Mouse (Mus musculus) lung, adult 18-20 months (tissue): ENCODE results near the gene Zfp362.

Source experiments
- DNase-seq, 2 experiments: peaks; one replicate each; pipeline ENCODE4 v3.0.0; 2022; ENCODE audit warnings: mixed read lengths in 2 of 2

Gene Zfp362

GRCm38 (mm10) chr4:128729033-128729708 is 76.7 kb downstream of the Zfp362 start:
- DNase-seq = no peak

- DNase-seq = no peak
Measured at GRCm38 (mm10) chr4:128728431-128728851, 77.4 kb downstream of the Zfp362 start.

DNA sequence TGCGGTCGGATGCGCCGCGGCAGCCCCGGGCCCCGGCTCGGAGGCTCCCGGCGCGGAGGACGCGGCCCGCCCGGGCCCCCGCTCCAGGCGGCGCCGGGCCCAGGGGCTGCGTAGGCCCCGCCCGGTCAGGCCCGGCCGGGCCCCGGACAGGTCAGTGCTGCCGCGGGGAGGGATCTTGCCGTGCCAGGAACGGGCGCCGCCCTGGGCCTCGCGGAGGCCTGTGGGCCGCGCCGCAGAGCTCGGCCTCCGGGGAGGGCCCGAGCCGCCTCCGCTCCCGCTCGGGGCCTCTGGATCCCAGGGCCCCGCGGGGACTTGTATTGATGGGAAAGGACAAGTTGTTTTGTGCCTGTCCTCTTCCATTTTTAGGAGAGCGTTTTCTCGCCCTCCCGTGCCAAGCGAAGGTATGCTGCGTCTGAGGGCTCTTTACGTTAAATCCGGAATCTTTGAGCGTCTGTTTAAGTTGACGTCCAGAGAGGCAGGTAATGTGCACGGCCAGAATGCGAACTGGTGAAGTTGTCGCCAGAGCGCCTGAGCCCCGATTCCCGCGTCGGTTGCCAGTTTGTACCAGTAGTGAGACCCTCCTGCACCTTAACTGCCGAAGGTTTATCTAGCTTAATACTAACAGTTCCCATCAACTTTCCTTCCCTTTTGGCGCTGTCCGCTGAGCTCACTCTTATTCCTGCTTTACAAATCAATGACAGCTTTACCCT is 78.0 kb downstream of the Zfp362 start:
- DNase-seq = peak; percentile 73 to 79

- peak; percentile 85 to 88 for DNase-seq
Measured at GRCm38 (mm10) chr4:128727019-128727720, 78.7 kb downstream of the Zfp362 start.

- DNase-seq = peak; percentile 65 to 72
Measured at GRCm38 (mm10) chr4:128724059-128724458, 81.8 kb downstream of the Zfp362 start.

- no peak for DNase-seq
Measured at GRCm38 (mm10) chr4:128723431-128723830, 82.4 kb downstream of the Zfp362 start.
